Mouse (Mus musculus) cortical plate, adult 2 months (tissue): ENCODE results near the gene Map1lc3a. TPM values are rescaled to one million over a fixed set of nuclear protein-coding genes. Genes with fewer than 3 reads are reported as not detected.

Experiments
- H3K27ac ChIP-seq: fragments of 200-500 bp; 2 replicates; pipeline ENCODE4 v1.5.1; 2012; ENCODE audit warnings: low read length, control low read depth, inconsistent platforms; ENCODE audit not compliant: insufficient read depth
- H3K4me1 ChIP-seq: fragments of 200-500 bp; 2 replicates; pipeline ENCODE4 v1.6.1; 2011; ENCODE audit warnings: low read length; ENCODE audit not compliant: control insufficient read depth, insufficient read depth
- H3K4me3 ChIP-seq: fragments of 200-500 bp; 2 replicates; pipeline ENCODE4 v1.5.1; 2011; ENCODE audit warnings: mild to moderate bottlenecking, low read length, control low read depth; ENCODE audit not compliant: insufficient read depth
- CTCF ChIP-seq: fragments of 200-500 bp; IDR thresholded peaks from 2 replicates; pipeline ENCODE4 v1.5.1; 2011; ENCODE audit warnings: mild to moderate bottlenecking, control low read depth, low read length; ENCODE audit not compliant: insufficient read depth; ENCODE audit errors: extremely low read depth
- POLR2A ChIP-seq: fragments of 200-500 bp; IDR thresholded peaks from 2 replicates; pipeline ENCODE4 v1.6.1; 2011; ENCODE audit warnings: mild to moderate bottlenecking, low read length, control low read depth; ENCODE audit not compliant: insufficient read depth; ENCODE audit errors: extremely low read depth
- polyA plus RNA-seq: library from polyadenylated mRNA; depleted of rRNA; stranded (reverse); fragments of >200 nt; gene quantifications from 2 replicates; pipeline ENCODE4 v1.2.3, GENCODE M21; 2012

Map1lc3a gene
- polyA plus RNA-seq, 1 experiment: 419 TPM

GRCm38 (mm10) chr2:155283793-155284192, 7.7 kb downstream of the Map1lc3a start:
- TF ChIP-seq CTCF (no peak), POLR2A (no peak)
- Histone ChIP-seq H3K4me3 (no peak overlapping the region), H3K27ac (no peak overlapping the region), H3K4me1 (peaks cover 4% of the 10 kb centered on the region)

- TF ChIP-seq CTCF: no peak
- TF ChIP-seq POLR2A: no peak
- no peak overlapping the region for H3K27ac ChIP-seq
- peaks cover 4% of the 10 kb centered on the region for H3K4me1 ChIP-seq
- H3K4me3 ChIP-seq: no peak overlapping the region
Observed at GRCm38 (mm10) chr2:155284647-155285046, 8.6 kb downstream of the Map1lc3a start.

GRCm38 (mm10) chr2:155285744-155286143, 9.6 kb downstream of the Map1lc3a start:
- no peak for TF ChIP-seq POLR2A
- TF ChIP-seq CTCF: no peak
- Histone ChIP-seq H3K27ac (no peak overlapping the region), H3K4me3 (no peak overlapping the region), H3K4me1 (peaks cover 4% of the 10 kb centered on the region)

GRCm38 (mm10) chr2:155287456-155288250, 11.6 kb downstream of the Map1lc3a start:
- H3K4me1 ChIP-seq: peaks cover 4% of the 10 kb centered on the region
- no peak for TF ChIP-seq CTCF
- no peak overlapping the region for H3K27ac ChIP-seq
- no peak overlapping the region for H3K4me3 ChIP-seq

GRCm38 (mm10) chr2:155290066-155290465, 14.0 kb downstream of the Map1lc3a start:
- no peak for TF ChIP-seq POLR2A
- TF ChIP-seq CTCF: no peak
- H3K27ac ChIP-seq: no peak overlapping the region
- no peak overlapping the region for H3K4me3 ChIP-seq
- no peaks in the 10 kb centered on the region for H3K4me1 ChIP-seq

GRCm38 (mm10) chr2:155293382-155293781, 17.3 kb downstream of the Map1lc3a start:
- H3K27ac ChIP-seq: no peak overlapping the region
- no peak for TF ChIP-seq CTCF
- TF ChIP-seq POLR2A: no peak
- H3K4me3 ChIP-seq: no peak overlapping the region
- no peaks in the 10 kb centered on the region for H3K4me1 ChIP-seq

- Histone ChIP-seq H3K4me3 (no peak overlapping the region), H3K4me1 (no peaks in the 10 kb centered on the region), H3K27ac (no peak overlapping the region)
- TF ChIP-seq POLR2A: no peak
- 0 out of 2 replicates have a peak, but pooled peaks have one; percentile 9 for TF ChIP-seq CTCF
Observed at GRCm38 (mm10) chr2:155293946-155294345, 17.8 kb downstream of the Map1lc3a start.

- Histone ChIP-seq H3K4me3 (no peak overlapping the region), H3K4me1 (no peaks in the 10 kb centered on the region), H3K27ac (no peak overlapping the region)
- TF ChIP-seq CTCF (no peak), POLR2A (no peak)
Observed at GRCm38 (mm10) chr2:155295453-155295852, 19.4 kb downstream of the Map1lc3a start.

GRCm38 (mm10) chr2:155299563-155299962, 23.5 kb downstream of the Map1lc3a start:
- no peak for TF ChIP-seq CTCF
- TF ChIP-seq POLR2A: no peak
- H3K27ac ChIP-seq: no peak overlapping the region
- H3K4me3 ChIP-seq: no peak overlapping the region
- H3K4me1 ChIP-seq: no peaks in the 10 kb centered on the region

GRCm38 (mm10) chr2:155308936-155309592, 33.0 kb downstream of the Map1lc3a start:
- TF ChIP-seq CTCF: peak; percentile 34; the same call in 1 of the 2 replicates
- no peak for TF ChIP-seq POLR2A
- H3K4me3 ChIP-seq: no peak overlapping the region
- H3K27ac ChIP-seq: peak overlapping the region; percentile 46; the same call in 1 of the 2 replicates
- no peaks in the 10 kb centered on the region; the same call in 1 of the 2 replicates for H3K4me1 ChIP-seq
